Mouse (Mus musculus): ENCODE data around the gene Olfr1030. TPM values are rescaled to one million over a fixed set of nuclear protein-coding genes. Genes with fewer than 3 reads are reported as not detected.
"Not testable (repeated sequence)": the region's sequence is repeated elsewhere in the genome, so short reads cannot be mapped to it uniquely, and the experiment has no call there.

Olfr1030 gene
- total RNA-seq (2021) = not detected
- long read RNA-seq, experiment 1 = 0 reads
- long read RNA-seq, experiment 2 = 0 reads

DNA sequence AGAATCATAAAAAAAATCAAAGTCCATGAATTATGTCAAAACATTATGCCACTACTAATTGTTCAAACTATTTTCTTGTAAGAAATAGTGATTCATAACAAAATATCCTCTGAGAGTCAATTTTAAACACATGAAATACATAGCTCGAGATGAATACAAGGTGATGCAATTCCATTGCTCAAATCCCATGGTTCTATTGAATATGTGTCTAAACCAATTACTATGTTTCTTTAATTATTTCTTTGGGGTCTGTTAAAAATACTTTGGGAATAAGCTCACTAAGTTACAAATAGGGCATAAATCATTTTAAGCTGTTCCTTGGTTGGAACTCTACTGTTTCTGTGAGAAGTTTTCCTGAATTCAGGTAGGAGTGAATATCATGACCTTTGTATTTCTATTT lies at the start of gene Olfr1030:
Olfr1030 (plus strand) TSS at position 301 of the 400 bp plus-strand sequence.
- DNase-seq (ENCODE audit: low spot score in 2 of 2) = no peak
- H3K4me3 ChIP-seq = no peak within 1 kb of the TSS

DNA sequence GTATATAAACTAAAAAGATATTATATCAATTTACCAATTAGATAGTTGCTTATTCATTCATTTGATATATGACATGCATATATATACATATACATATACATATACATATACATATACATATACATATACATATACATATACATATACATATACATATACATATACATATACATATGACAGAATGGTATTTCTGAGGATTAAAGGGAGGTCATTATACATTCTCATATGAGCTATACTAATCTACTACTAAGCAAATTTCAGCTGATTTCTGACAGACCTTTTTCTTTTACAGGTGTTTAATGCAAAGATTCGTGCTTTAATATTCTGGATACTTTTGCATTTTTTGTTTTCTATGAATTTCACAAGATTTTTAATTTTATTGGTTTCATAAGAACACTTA lies 28.9 kb upstream of the Olfr1030 start, which contains the start of gene Olfr1028:
Olfr1028 (plus strand) TSS at position 301 of the 400 bp plus-strand sequence.
- no peak for DNase-seq (ENCODE audit: low spot score in 2 of 2)
- no peak for TF ChIP-seq CTCF (conservative IDR thresholded peaks at IDR 0.05)
- H3K4me3 ChIP-seq = no peak within 1 kb of the TSS
- no peak within 1 kb of the TSS for H3K27ac ChIP-seq

More for the DNA sequence above, at the start of gene Olfr1030:
- H3K27ac ChIP-seq = no peak within 1 kb of the TSS
- no peak for TF ChIP-seq CTCF (conservative IDR thresholded peaks at IDR 0.05)

DNA sequence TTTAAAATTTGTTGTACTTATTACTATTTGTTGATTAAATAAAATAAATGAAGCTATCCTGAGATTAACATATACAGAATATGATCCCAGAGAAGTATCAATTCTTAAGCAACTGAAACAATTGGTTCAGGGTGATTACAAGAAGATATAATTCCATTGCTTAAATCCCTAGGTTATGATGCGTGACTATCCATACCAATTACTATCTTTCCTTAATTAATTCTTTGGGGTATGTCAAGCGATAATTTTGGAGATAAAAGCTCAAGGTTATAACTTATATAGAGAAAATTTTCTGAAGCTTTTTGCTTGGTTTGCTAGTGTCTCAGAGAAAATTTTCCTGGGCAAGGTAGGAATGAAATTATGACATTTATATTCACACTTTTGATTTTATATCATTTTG lies 5.5 kb upstream of the Olfr1030 start, which contains the start of gene Olfr1029:
Olfr1029 (plus strand) TSS at position 301 of the 400 bp plus-strand sequence.
- H3K4me3 ChIP-seq = no peak within 1 kb of the TSS
- H3K27ac ChIP-seq = no peak within 1 kb of the TSS
- no peak for TF ChIP-seq CTCF (conservative IDR thresholded peaks at IDR 0.05)
- no peak for DNase-seq (ENCODE audit: low spot score in 2 of 2)

DNA sequence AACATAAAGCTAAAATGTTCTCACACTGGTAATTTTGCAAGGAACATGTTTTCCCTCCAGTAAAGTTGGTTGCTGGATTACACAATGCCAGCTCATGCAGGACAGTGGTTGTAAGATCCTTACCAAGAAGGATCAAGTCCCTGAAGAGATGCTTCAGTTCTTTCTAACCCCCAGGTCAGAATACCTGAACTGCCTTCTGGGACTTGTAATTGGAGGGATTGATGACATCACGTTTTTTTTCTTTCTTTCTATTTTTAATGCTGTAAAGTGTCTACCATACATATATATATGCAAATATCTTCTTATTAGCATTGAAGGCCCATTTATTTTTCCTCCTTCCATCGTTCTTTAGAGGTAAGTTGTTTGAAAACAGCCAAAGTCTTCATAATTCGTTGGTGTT lies 10.9 kb downstream of the Olfr1030 start, which contains the start of gene Olfr1031:
Olfr1031 (plus strand) TSS at position 301 of the 400 bp plus-strand sequence.
- TF ChIP-seq CTCF (conservative IDR thresholded peaks at IDR 0.05) = no peak
- H3K27ac ChIP-seq = no peak within 1 kb of the TSS
- no peak within 1 kb of the TSS for H3K4me3 ChIP-seq
- DNase-seq (ENCODE audit: low spot score in 2 of 2) = no peak

DNA sequence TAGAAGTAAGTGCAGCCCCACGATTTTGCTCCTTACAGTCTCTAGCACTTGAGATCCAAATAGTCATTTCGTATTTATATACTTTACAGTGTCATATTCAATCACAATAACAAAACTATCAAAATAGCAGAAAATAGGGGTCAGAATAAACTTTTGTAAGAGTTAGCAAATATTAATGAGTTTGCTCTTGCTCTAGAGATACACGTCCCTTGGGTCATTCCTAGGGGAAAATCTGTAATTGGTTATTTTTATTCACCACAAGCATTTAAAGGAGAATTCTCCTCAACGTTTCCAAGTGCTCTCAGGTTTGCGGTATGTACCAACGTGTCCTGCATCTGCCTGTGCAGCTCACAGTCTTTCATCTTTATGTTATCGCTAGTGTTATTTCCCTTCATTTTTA lies 26.2 kb downstream of the Olfr1030 start, which contains the start of gene Olfr1032:
Olfr1032 (plus strand) TSS at position 301 of the 400 bp plus-strand sequence.
- H3K27ac ChIP-seq = no peak within 1 kb of the TSS
- no peak within 1 kb of the TSS for H3K4me3 ChIP-seq
- DNase-seq (ENCODE audit: low spot score in 2 of 2) = no peak
- no peak for TF ChIP-seq CTCF (conservative IDR thresholded peaks at IDR 0.05)

DNA sequence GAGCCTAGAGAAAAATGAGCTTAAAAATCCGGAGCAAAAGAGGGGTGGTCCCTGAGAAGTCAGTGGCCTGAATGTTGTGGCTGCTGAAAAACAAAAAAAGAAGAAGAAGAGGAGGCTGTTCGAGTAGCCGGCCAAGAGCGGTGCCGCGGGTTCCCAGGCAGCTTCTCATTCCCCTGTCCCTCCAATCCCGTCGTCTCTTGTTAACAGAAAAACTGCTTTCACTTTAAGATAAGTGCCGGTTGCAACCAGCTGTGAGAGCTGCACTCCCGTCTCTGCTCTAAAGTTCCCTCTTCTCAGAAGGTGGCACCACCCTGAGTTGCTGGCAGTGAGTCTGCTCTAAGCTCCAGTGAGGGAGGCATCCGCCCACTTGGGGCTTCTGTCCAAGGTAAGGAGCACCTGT lies 41.3 kb downstream of the Olfr1030 start, which contains the start of gene Olfr1033:
Olfr1033 (plus strand) TSS at position 228 of the 400 bp plus-strand sequence.
- H3K4me3 ChIP-seq = peak within 1 kb of the TSS; percentile 33; the same call in 1 of the 2 replicates

DNA sequence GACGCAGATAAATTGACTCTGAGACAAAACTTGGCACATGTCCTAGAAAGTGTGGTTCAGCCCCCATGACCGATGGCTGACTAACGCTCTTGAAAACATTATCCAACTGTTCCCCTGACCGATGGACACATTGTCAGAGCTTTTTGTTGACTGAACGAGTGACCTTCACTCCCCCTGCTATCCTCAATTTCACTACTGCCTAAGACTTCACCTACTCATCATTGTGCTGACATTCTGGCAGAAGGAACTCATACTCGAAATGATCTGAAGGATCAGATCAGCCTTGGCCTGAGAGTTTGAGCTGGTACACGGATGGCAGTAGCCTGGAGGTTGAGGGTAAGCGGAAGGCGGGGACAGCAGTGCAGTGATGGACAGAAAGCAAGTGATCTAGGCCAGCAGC lies 42.4 kb downstream of the Olfr1030 start:
- not testable (repeated sequence) for DNase-seq (ENCODE audit: low spot score in 2 of 2)

More for the DNA sequence above, 41.3 kb downstream of the Olfr1030 start, which contains the start of gene Olfr1033:
- DNase-seq (ENCODE audit: low spot score in 2 of 2); H3K27ac ChIP-seq: not testable (repeated sequence)

More for the DNA sequence above, 42.4 kb downstream of the Olfr1030 start:
- not testable (repeated sequence) for H3K4me3 ChIP-seq, H3K27ac ChIP-seq

Other genes starting within 250 kb of the Olfr1030 start
- gene Olfr1012, start 216.5 kb upstream of the Olfr1030 start, total RNA-seq (2021) = not detected
- gene Olfr1013, start 212.2 kb upstream of the Olfr1030 start, total RNA-seq (2021) = not detected
- not detected for gene Olfr1014, start 206.6 kb upstream of the Olfr1030 start, total RNA-seq (2021)
- gene Olfr1015, start 197.3 kb upstream of the Olfr1030 start, total RNA-seq (2021) = not detected
- not detected for gene Olfr1016, start 176.7 kb upstream of the Olfr1030 start, total RNA-seq (2021)
- gene Olfr1018, start 160.8 kb upstream of the Olfr1030 start, total RNA-seq (2021) = not detected
- not detected for gene Olfr1019, start 133.8 kb upstream of the Olfr1030 start, total RNA-seq (2021)
- not detected for gene Olfr1020, start 132.2 kb upstream of the Olfr1030 start, total RNA-seq (2021)
- not detected for gene Olfr1022, start 110.7 kb upstream of the Olfr1030 start, total RNA-seq (2021)
- gene Olfr1023, start 93.6 kb upstream of the Olfr1030 start, total RNA-seq (2021) = not detected
- gene Olfr1024, start 74.2 kb upstream of the Olfr1030 start, total RNA-seq (2021) = not detected
- gene Olfr1025-ps1, start 64.1 kb upstream of the Olfr1030 start, total RNA-seq (2021) = not detected
- gene Olfr1026, start 57.7 kb upstream of the Olfr1030 start, total RNA-seq (2021) = not detected
- gene Olfr1028, start 28.8 kb upstream of the Olfr1030 start, total RNA-seq (2021) = under 1 TPM in 1 of 2 experiments, not detected in 1; 0.10 TPM
- not detected for gene Olfr1029, start 5.4 kb upstream of the Olfr1030 start, total RNA-seq (2021)
- gene Olfr1031, start 11.0 kb downstream of the Olfr1030 start, total RNA-seq (2021) = not detected
- gene Olfr1032, start 26.3 kb downstream of the Olfr1030 start, total RNA-seq (2021) = not detected
- gene Olfr1033, start 41.4 kb downstream of the Olfr1030 start, total RNA-seq (2021) = not detected
- not detected for gene Olfr1034, start 66.6 kb downstream of the Olfr1030 start, total RNA-seq (2021)
- not detected for gene Olfr1036, start 94.7 kb downstream of the Olfr1030 start, total RNA-seq (2021)
- gene Olfr1037, start 108.1 kb downstream of the Olfr1030 start, total RNA-seq (2021) = not detected
- not detected for gene Olfr1039, start 156.7 kb downstream of the Olfr1030 start, total RNA-seq (2021)
- gene Olfr1040, start 167.5 kb downstream of the Olfr1030 start, total RNA-seq (2021) = not detected
- not detected for gene Olfr1042, start 182.6 kb downstream of the Olfr1030 start, total RNA-seq (2021)
- not detected for gene Olfr1043, start 188.2 kb downstream of the Olfr1030 start, total RNA-seq (2021)
- gene Olfr1044, start 198.5 kb downstream of the Olfr1030 start, total RNA-seq (2021) = not detected
- gene Olfr52, start 206.4 kb downstream of the Olfr1030 start, total RNA-seq (2021) = not detected
- gene Olfr1045, start 223.7 kb downstream of the Olfr1030 start, total RNA-seq (2021) = not detected
- not detected for gene Olfr1046, start 240.0 kb downstream of the Olfr1030 start, total RNA-seq (2021)